Mouse (Mus musculus) CH12.LX (cell line): ENCODE results near the gene C130050O18Rik. TPM values are rescaled to one million over a fixed set of nuclear protein-coding genes. Genes with fewer than 3 reads are reported as not detected.
A peak's percentile ranks its signal among the peaks of the same experiment; 100 is the strongest.

Experiments
- DNase-seq: peaks from one replicate; pipeline ENCODE4 v3.0.0-alpha.2; 2013; ENCODE audit errors: extremely low read depth
- H3K27ac ChIP-seq: 2 replicates; pipeline ENCODE4 v1.5.1; 2012; ENCODE audit warnings: low read depth, mild to moderate bottlenecking, control low read depth, moderate library complexity; ENCODE audit not compliant: insufficient read depth
- H3K27me3 ChIP-seq: replicated peaks from 2 replicates; pipeline ENCODE3; 2012; ENCODE audit warnings: inconsistent platforms
- H3K36me3 ChIP-seq, 2 experiments: replicated peaks in 1 of 2; 2 replicates each; pipeline versions ENCODE3 to v1.6.1; 2012; ENCODE audit warnings: inconsistent platforms in 1 of 2, low read length in 1 of 2, mild to moderate bottlenecking in 1 of 2, mixed read lengths in 1 of 2, moderate library complexity in 1 of 2; ENCODE audit not compliant: control insufficient read depth in 1 of 2, insufficient read depth in 1 of 2
- H3K4me1 ChIP-seq, 2 experiments: 2 replicates each; pipeline ENCODE4 v1.6.1; 2012; ENCODE audit warnings: inconsistent platforms in 1 of 2, moderate library complexity in 1 of 2; ENCODE audit not compliant: insufficient read depth in 2 of 2, control insufficient read depth in 1 of 2
- H3K4me2 ChIP-seq: 2 replicates; pipeline ENCODE4 v1.6.1; 2012; ENCODE audit warnings: low read depth, mild to moderate bottlenecking, control low read depth; ENCODE audit not compliant: poor library complexity, insufficient read depth, severe bottlenecking
- H3K4me3 ChIP-seq, 3 experiments: fragments of 150-350 bp in 1 of 3; sonication (generic) in 1 of 3; replicated peaks in 1 of 3; 2 replicates each; pipeline versions ENCODE3 to v1.5.1; 2011 to 2012; ENCODE audit warnings: low read depth in 2 of 3, low read length in 2 of 3, mild to moderate bottlenecking in 2 of 3, moderate library complexity in 2 of 3, control low read depth in 1 of 3, improper control_type of control experiment in 1 of 3, inconsistent platforms in 1 of 3, mixed read lengths in 1 of 3; ENCODE audit not compliant: poor library complexity in 1 of 3
- H3K79me2 ChIP-seq: replicated peaks from 2 replicates; pipeline ENCODE4 v1.6.1; 2012; ENCODE audit warnings: mild to moderate bottlenecking, moderate library complexity; ENCODE audit not compliant: control insufficient read depth, poor library complexity, insufficient read depth, severe bottlenecking; ENCODE audit errors: extremely low read depth
- H3K9ac ChIP-seq: 2 replicates; pipeline ENCODE4 v1.6.1; 2012; ENCODE audit warnings: low read depth, mild to moderate bottlenecking, control low read depth, moderate library complexity; ENCODE audit not compliant: insufficient read depth
- H3K9me3 ChIP-seq: replicated peaks from 2 replicates; pipeline ENCODE3; 2012; ENCODE audit warnings: low read length, inconsistent platforms, mixed read lengths
- BHLHE40 ChIP-seq: IDR thresholded peaks from 2 replicates; pipeline ENCODE4 v1.6.1; 2011; ENCODE audit warnings: mild to moderate bottlenecking, low read depth, low read length, improper control_type of control experiment
- CHD1 ChIP-seq: IDR thresholded peaks from 2 replicates; pipeline ENCODE4 v1.6.1; 2012; ENCODE audit warnings: low read depth, low read length, improper control_type of control experiment, inconsistent platforms
- ELF1 ChIP-seq: IDR thresholded peaks from 2 replicates; pipeline ENCODE4 v1.6.1; 2014; ENCODE audit warnings: low read depth, mild to moderate bottlenecking, inconsistent platforms, low read length, improper control_type of control experiment
- EP300 ChIP-seq: IDR thresholded peaks from 2 replicates; pipeline ENCODE4 v1.6.1; 2011; ENCODE audit warnings: low read length, improper control_type of control experiment
- ETS1 ChIP-seq: conservative IDR thresholded peaks from 2 replicates; pipeline ENCODE4 v1.6.1; 2012; ENCODE audit warnings: low read depth, mild to moderate bottlenecking, inconsistent platforms, low read length, improper control_type of control experiment, moderate library complexity
- HCFC1 ChIP-seq: IDR thresholded peaks from 2 replicates; pipeline ENCODE4 v1.6.1; 2012; ENCODE audit warnings: low read depth, mild to moderate bottlenecking, inconsistent platforms, low read length, improper control_type of control experiment
- IRF4 ChIP-seq: IDR thresholded peaks from 2 replicates; pipeline ENCODE4 v1.6.1; 2014; ENCODE audit warnings: low read depth, mild to moderate bottlenecking, inconsistent platforms, low read length, improper control_type of control experiment
- JUN ChIP-seq: IDR thresholded peaks from 2 replicates; pipeline ENCODE4 v1.6.1; 2011; ENCODE audit warnings: low read depth, mild to moderate bottlenecking, low read length, improper control_type of control experiment, moderate library complexity; ENCODE audit not compliant: insufficient read depth
- MAX ChIP-seq: IDR thresholded peaks from 2 replicates; pipeline ENCODE4 v1.6.1; 2011; ENCODE audit warnings: low read length, improper control_type of control experiment
- MAZ ChIP-seq: IDR thresholded peaks from 2 replicates; pipeline ENCODE4 v1.6.1; 2012; ENCODE audit warnings: low read depth, mild to moderate bottlenecking, inconsistent platforms, low read length, improper control_type of control experiment, moderate library complexity
- MEF2A ChIP-seq: IDR thresholded peaks from 2 replicates; pipeline ENCODE4 v1.6.1; 2014; ENCODE audit warnings: low read depth, mild to moderate bottlenecking, inconsistent platforms, low read length, improper control_type of control experiment, borderline replicate concordance
- NELFE ChIP-seq: IDR thresholded peaks from 2 replicates; pipeline ENCODE4 v1.6.1; 2011; ENCODE audit warnings: low read depth, low read length, improper control_type of control experiment
- POLR2AphosphoS2 ChIP-seq: IDR thresholded peaks from 2 replicates; pipeline ENCODE4 v1.6.1; 2011; ENCODE audit warnings: low read depth, low read length, improper control_type of control experiment
- SIN3A ChIP-seq: IDR thresholded peaks from 2 replicates; pipeline ENCODE4 v1.6.1; 2012; ENCODE audit warnings: low read length, improper control_type of control experiment, inconsistent platforms
- SMC3 ChIP-seq: IDR thresholded peaks from 2 replicates; pipeline ENCODE4 v1.6.1; 2011; ENCODE audit warnings: low read depth, low read length, improper control_type of control experiment
- TBP ChIP-seq: conservative IDR thresholded peaks from 2 replicates; pipeline ENCODE4 v1.6.1; 2011; ENCODE audit warnings: low read depth, low read length, improper control_type of control experiment
- UBTF ChIP-seq: IDR thresholded peaks from 2 replicates; pipeline ENCODE4 v1.6.1; 2012; ENCODE audit warnings: low read depth, mild to moderate bottlenecking, inconsistent platforms, low read length, improper control_type of control experiment, moderate library complexity
- dilution Hi-C: fragments of 300-500 bp; cut with MboI; formaldehyde crosslinking; loops from 2 replicates; pipeline ENCODE4 v1.14.3; 2020; ENCODE audit warnings: low sequenced_read_pairs; ENCODE audit not compliant: extremely low pct_unique_long_range_greater_than_20kb, extremely low pct_ligation_motif_present
- in situ Hi-C: fragments of 300-500 bp; cut with MboI; formaldehyde crosslinking; loops from 3 replicates; pipeline ENCODE4 v1.14.3; 2019; ENCODE audit warnings: low sequenced_read_pairs, low pct_ligation_motif_present, low pct_unique_long_range_greater_than_20kb, mixed read lengths
- polyA plus RNA-seq: library from polyadenylated mRNA; unstranded; fragments of >175 nt; gene quantifications from 2 replicates; pipeline ENCODE4 v1.2.1, GENCODE M21; 2012; ENCODE audit warnings: low read depth; ENCODE audit not compliant: insufficient read length
- total RNA-seq, 2 experiments: library from RNA; depleted of rRNA; stranded (reverse); fragments of 300-350 nt in 1 of 2; fragments of >200 nt in 1 of 2; gene quantifications; 2 replicates each; pipeline ENCODE4 v1.2.3; 2012 to 2014

The C130050O18Rik gene
- total and polyA plus RNA-seq, 3 experiments = 0.54 TPM; not detected in 2

DNA sequence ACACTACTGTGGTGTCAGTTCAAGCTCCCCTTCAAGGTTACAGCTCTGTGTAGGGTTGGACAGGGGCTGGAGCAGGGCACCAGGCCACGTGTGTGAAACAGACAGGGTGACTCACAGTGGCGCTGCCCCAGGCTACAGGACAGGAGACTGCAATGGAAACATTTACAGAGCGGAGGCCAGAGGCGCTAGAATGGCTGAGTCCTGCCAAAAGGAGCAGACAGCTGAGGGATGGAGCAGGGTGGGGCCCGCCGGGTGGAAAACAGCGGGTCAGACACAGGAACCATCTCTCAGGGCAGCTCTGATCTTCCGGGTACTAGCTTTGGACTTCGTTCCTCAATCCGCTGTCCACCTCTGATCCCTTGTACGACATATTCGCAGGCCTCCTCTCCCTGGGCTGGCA, 4.3 kb downstream of the C130050O18Rik start:
- no peak overlapping the region for H3K4me3 ChIP-seq
- in situ Hi-C loops = no loop called here
- no peaks in the 10 kb centered on the region for H3K79me2 ChIP-seq
- H3K27ac ChIP-seq = no peak overlapping the region
- no peak overlapping the region for H3K9ac ChIP-seq
- no peaks in the 10 kb centered on the region for H3K27me3 ChIP-seq
- no peak for TF ChIP-seq ELF1
- no peak for TF ChIP-seq MAZ
- no peak for TF ChIP-seq CHD1
- no peak for TF ChIP-seq UBTF
- TF ChIP-seq MEF2A = no peak
- no peak for TF ChIP-seq SIN3A
- TF ChIP-seq ETS1 = peak; percentile 17; the same call in 1 of the 2 replicates
- no peak for TF ChIP-seq EP300
- no peaks in the 10 kb centered on the region for H3K9me3 ChIP-seq
- dilution Hi-C loops = no loop called here
- no peak overlapping the region for H3K4me2 ChIP-seq
- peaks cover 11 to 60% of the 10 kb centered on the region in 2 experiments for H3K4me1 ChIP-seq
- peak; percentile 34 for DNase-seq
- H3K36me3 ChIP-seq = peaks cover under 1 to 59% of the 10 kb centered on the region in 2 experiments

GRCm38 (mm10) chr5:139410056-139410455, 5.0 kb downstream of the C130050O18Rik start:
- no peak overlapping the region for H3K4me2 ChIP-seq
- peaks cover 3 to 62% of the 10 kb centered on the region in 2 experiments for H3K36me3 ChIP-seq
- H3K9ac ChIP-seq = no peak overlapping the region
- H3K4me1 ChIP-seq = peaks cover 11 to 54% of the 10 kb centered on the region in 2 experiments
- no peaks in the 10 kb centered on the region for H3K9me3 ChIP-seq
- no peak for DNase-seq
- no peaks in the 10 kb centered on the region for H3K27me3 ChIP-seq
- dilution Hi-C loops (no loop called here), in situ Hi-C loops (no loop called here)
- TF ChIP-seq MAX (no peak), HCFC1 (no peak), IRF4 (no peak), JUN (no peak), POLR2AphosphoS2 (no peak), SMC3 (no peak), BHLHE40 (no peak), TBP (no peak), SIN3A (no peak), NELFE (no peak)
- H3K79me2 ChIP-seq = no peaks in the 10 kb centered on the region
- H3K27ac ChIP-seq = no peak overlapping the region
- no peak overlapping the region for H3K4me3 ChIP-seq
